Mouse (Mus musculus): ENCODE measurements around the gene Slc37a1.
A peak's percentile ranks its signal among the peaks of the same experiment; 100 is the strongest.

The Slc37a1 gene

GRCm38 (mm10) chr17:31286492-31286891 is at the start of gene Slc37a1:
Slc37a1 (plus strand) TSS chr17:31286792.
- no peak for DNase-seq (ENCODE audit: extremely low spot score, low read depth, low spot score)

- no peak for DNase-seq (ENCODE audit: extremely low spot score, low read depth, low spot score)
Measured at GRCm38 (mm10) chr17:31238234-31239020, 48.2 kb upstream of the Slc37a1 start.

GRCm38 (mm10) chr17:31241156-31241555 is 45.4 kb upstream of the Slc37a1 start:
- DNase-seq (ENCODE audit: extremely low spot score, low read depth, low spot score), result no peak

- DNase-seq (ENCODE audit: extremely low spot score, low read depth, low spot score), result no peak
Measured at GRCm38 (mm10) chr17:31242764-31243163, 43.8 kb upstream of the Slc37a1 start.

GRCm38 (mm10) chr17:31245321-31245720 is 41.3 kb upstream of the Slc37a1 start:
- DNase-seq (ENCODE audit: extremely low spot score, low read depth, low spot score), result no peak

- DNase-seq (ENCODE audit: extremely low spot score, low read depth, low spot score), result no peak
Measured at GRCm38 (mm10) chr17:31247144-31247543, 39.4 kb upstream of the Slc37a1 start.

GRCm38 (mm10) chr17:31253951-31254350 is 32.6 kb upstream of the Slc37a1 start:
- DNase-seq (ENCODE audit: extremely low spot score, low read depth, low spot score), result no peak

GRCm38 (mm10) chr17:31254463-31254931 is 32.1 kb upstream of the Slc37a1 start:
- peak; percentile 35 for DNase-seq (ENCODE audit: extremely low spot score, low read depth, low spot score)

- no peak for DNase-seq (ENCODE audit: extremely low spot score, low read depth, low spot score)
Measured at GRCm38 (mm10) chr17:31257149-31257548, 29.4 kb upstream of the Slc37a1 start.

- DNase-seq (ENCODE audit: extremely low spot score, low read depth, low spot score), result no peak
Measured at GRCm38 (mm10) chr17:31257898-31258297, 28.7 kb upstream of the Slc37a1 start.

- DNase-seq (ENCODE audit: extremely low spot score, low read depth, low spot score), result no peak
Measured at GRCm38 (mm10) chr17:31258310-31258865, 28.2 kb upstream of the Slc37a1 start.

GRCm38 (mm10) chr17:31259145-31259544 is 27.4 kb upstream of the Slc37a1 start:
- no peak for DNase-seq (ENCODE audit: extremely low spot score, low read depth, low spot score)

- DNase-seq (ENCODE audit: extremely low spot score, low read depth, low spot score), result no peak
Measured at GRCm38 (mm10) chr17:31259825-31260224, 26.8 kb upstream of the Slc37a1 start.

GRCm38 (mm10) chr17:31260430-31260829 is 26.2 kb upstream of the Slc37a1 start:
- DNase-seq (ENCODE audit: extremely low spot score, low read depth, low spot score), result no peak

- DNase-seq (ENCODE audit: extremely low spot score, low read depth, low spot score), result no peak
Measured at GRCm38 (mm10) chr17:31261352-31261751, 25.2 kb upstream of the Slc37a1 start.

- no peak for DNase-seq (ENCODE audit: extremely low spot score, low read depth, low spot score)
Measured at GRCm38 (mm10) chr17:31262715-31263114, 23.9 kb upstream of the Slc37a1 start.

GRCm38 (mm10) chr17:31263770-31264169 is 22.8 kb upstream of the Slc37a1 start:
- DNase-seq (ENCODE audit: extremely low spot score, low read depth, low spot score), result no peak

- no peak for DNase-seq (ENCODE audit: extremely low spot score, low read depth, low spot score)
Measured at GRCm38 (mm10) chr17:31264372-31264771, 22.2 kb upstream of the Slc37a1 start.

GRCm38 (mm10) chr17:31265171-31265572 is 21.4 kb upstream of the Slc37a1 start:
- DNase-seq (ENCODE audit: extremely low spot score, low read depth, low spot score), result no peak

GRCm38 (mm10) chr17:31265831-31266230 is 20.8 kb upstream of the Slc37a1 start:
- DNase-seq (ENCODE audit: extremely low spot score, low read depth, low spot score), result no peak

- DNase-seq (ENCODE audit: extremely low spot score, low read depth, low spot score), result no peak
Measured at GRCm38 (mm10) chr17:31266321-31266950, 20.2 kb upstream of the Slc37a1 start.

- DNase-seq (ENCODE audit: extremely low spot score, low read depth, low spot score), result no peak
Measured at GRCm38 (mm10) chr17:31267138-31267537, 19.5 kb upstream of the Slc37a1 start.

Data from hindlimb bud, embryonic 11.5 days (tissue).